Mouse (Mus musculus): ENCODE data around the gene Gjc1. TPM values are rescaled to one million over a fixed set of nuclear protein-coding genes. Genes with fewer than 3 reads are reported as not detected.

Gene Gjc1
- polyA plus RNA-seq, 1 experiment, result 3.7 TPM

GRCm38 (mm10) chr11:102753591-102754324, 65.7 kb downstream of the Gjc1 start:
- WGBS, result 49% methylated on average over 18 of the region's 18 CpGs
- DNase-seq (ENCODE audit: low read depth, low spot score), result no peak

GRCm38 (mm10) chr11:102752896-102753590, 66.5 kb downstream of the Gjc1 start:
- DNase-seq (ENCODE audit: low read depth, low spot score), result no peak
- 70% methylated on average over 13 of the region's 13 CpGs for WGBS

DNA sequence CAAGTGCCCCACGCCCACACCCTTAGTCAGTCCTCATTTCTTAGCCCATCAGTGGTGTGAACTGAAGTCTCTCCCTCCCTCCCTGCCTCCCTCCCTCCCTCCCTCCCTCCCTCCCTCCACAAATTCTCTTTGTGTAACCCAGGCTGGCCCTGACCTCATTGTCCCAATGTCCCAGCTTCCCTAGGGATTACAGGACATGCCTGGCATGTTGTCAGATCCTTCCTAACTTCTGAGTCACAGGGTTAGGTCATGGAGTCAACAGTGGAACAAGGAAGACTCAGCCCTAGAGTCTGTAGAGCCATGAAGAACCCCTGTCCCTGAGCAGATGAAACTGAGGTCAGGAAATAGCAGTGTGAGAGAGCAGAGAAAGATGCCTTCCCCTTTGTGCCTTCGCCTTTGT, 69.8 kb downstream of the Gjc1 start:
- 64% methylated on average over 2 of the region's 2 CpGs for WGBS
- DNase-seq (ENCODE audit: low read depth, low spot score), result no peak

Other genes with a start within 250 kb of the Gjc1 start
- 2.0 and 2.7 TPM in 2 replicates for gene Gm11627, start 240.2 kb downstream of the Gjc1 start, polyA plus RNA-seq (2012; rRNA removed)
- gene Fzd2, start 215.3 kb downstream of the Gjc1 start, polyA plus RNA-seq (2012; rRNA removed), result 9.5 and 10.2 TPM in 2 replicates
- not detected in 2 replicates for gene Meioc, start 156.0 kb downstream of the Gjc1 start, polyA plus RNA-seq (2012; rRNA removed)
- gene Ccdc43, start 121.9 kb downstream of the Gjc1 start, polyA plus RNA-seq (2012; rRNA removed), result 4.3 and 5.3 TPM in 2 replicates
- 2.3 and 3.6 TPM in 2 replicates for gene Adam11, start 58.3 kb downstream of the Gjc1 start, polyA plus RNA-seq (2012; rRNA removed)
- 0.40 and 0.56 TPM in 2 replicates for gene Higd1b, start 16.1 kb upstream of the Gjc1 start, polyA plus RNA-seq (2012; rRNA removed)
- gene Eftud2, start 61.3 kb upstream of the Gjc1 start, polyA plus RNA-seq (2012; rRNA removed), result 73.3 and 73.9 TPM in 2 replicates
- gene Ccdc103, start 61.5 kb upstream of the Gjc1 start, polyA plus RNA-seq (2012; rRNA removed), result 0.07 TPM in 1 of 2 replicates, not detected in the other
- gene Fam187a, start 65.5 kb upstream of the Gjc1 start, polyA plus RNA-seq (2012; rRNA removed), result not detected in 2 replicates
- gene Gfap, start 81.2 kb upstream of the Gjc1 start, polyA plus RNA-seq (2012; rRNA removed), result 0.91 and 1.0 TPM in 2 replicates
- gene Kif18b, start 105.4 kb upstream of the Gjc1 start, polyA plus RNA-seq (2012; rRNA removed), result 9.2 and 10.8 TPM in 2 replicates
- gene C1ql1, start 127.0 kb upstream of the Gjc1 start, polyA plus RNA-seq (2012; rRNA removed), result 0.47 and 0.52 TPM in 2 replicates
- 50.0 and 70.7 TPM in 2 replicates for gene Nmt1, start 208.5 kb upstream of the Gjc1 start, polyA plus RNA-seq (2012; rRNA removed)
- gene Dcakd, start 208.6 kb upstream of the Gjc1 start, polyA plus RNA-seq (2012; rRNA removed), result 36.2 and 36.9 TPM in 2 replicates

All from large intestine, adult 2 months (tissue).